Mouse (Mus musculus) cerebellum, adult (tissue): ENCODE results near the gene Aebp2.

Experiments used
- ATAC-seq: cut with Nextera tagmentation; 2 replicates; pipeline ENCODE4 v1.9.2; 2017; ENCODE audit warnings: mild to moderate bottlenecking, moderate library complexity, mixed read lengths; ENCODE audit not compliant: insufficient number of reproducible peaks, low FRiP score, low TSS enrichment

Aebp2 gene

GRCm38 (mm10) chr6:140605732-140606131, 16.7 kb upstream of the Aebp2 start:
- ATAC-seq, result no peak

DNA sequence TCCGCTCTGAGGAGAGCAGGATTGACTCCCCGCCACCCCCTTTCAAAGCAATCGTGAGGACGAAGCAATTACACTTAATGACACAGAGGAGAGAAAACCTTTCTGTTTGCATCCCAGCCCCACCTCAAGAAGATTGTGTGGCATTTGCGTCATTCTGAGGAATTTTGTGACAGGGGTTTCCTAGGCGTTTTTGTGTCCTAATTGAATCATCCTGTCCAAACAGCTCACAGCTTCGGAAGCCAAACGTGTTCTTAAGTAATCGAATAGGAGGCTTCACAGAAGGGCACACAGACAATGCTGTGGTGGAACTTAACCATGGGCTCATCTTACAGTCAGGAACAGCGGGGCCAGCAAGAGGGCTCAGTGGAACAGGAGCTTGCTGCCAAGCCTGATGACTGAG, 15.9 kb upstream of the Aebp2 start:
- no peak for ATAC-seq

GRCm38 (mm10) chr6:140608666-140609065, 13.8 kb upstream of the Aebp2 start:
- ATAC-seq, result no peak

DNA sequence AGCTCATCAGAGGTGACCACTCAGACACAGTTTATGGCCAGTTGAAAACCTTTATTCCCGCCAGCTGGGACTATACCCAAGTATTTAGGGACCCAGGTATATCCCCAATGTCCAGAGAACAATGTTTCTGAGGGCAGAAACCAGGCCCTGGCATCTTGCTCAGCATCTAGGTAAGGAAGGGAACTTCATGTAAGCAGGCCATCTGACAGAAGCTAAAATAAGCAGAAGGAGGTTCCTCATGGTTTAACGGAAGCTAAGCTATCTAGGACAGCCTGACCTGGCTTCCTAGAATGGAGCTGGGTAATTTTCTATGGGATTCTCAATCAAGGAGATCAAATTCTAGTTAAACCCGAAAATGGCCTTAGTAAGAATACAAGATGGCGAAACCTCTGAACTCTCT, 12.9 kb upstream of the Aebp2 start:
- no peak for ATAC-seq

DNA sequence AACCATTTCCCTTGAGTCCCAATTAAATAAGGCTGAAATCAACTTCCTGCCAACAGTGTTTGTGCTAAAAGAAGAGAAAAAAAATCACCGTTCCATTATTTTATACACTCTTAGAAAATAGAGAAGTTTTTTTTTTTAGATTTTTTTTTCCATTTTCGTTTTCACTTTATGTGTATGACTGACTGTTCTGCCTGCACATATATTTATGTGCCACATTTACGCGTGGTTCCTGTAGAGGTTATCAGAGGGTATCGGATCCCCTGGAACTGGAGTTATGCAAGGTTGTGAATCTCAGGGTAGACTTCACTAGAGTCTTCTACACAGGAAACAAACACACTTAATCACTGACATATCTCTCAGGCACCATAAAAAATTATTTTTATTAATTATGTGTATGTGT, 12.3 kb upstream of the Aebp2 start:
- ATAC-seq, result no peak

GRCm38 (mm10) chr6:140611282-140611681, 11.2 kb upstream of the Aebp2 start:
- ATAC-seq, result no peak

DNA sequence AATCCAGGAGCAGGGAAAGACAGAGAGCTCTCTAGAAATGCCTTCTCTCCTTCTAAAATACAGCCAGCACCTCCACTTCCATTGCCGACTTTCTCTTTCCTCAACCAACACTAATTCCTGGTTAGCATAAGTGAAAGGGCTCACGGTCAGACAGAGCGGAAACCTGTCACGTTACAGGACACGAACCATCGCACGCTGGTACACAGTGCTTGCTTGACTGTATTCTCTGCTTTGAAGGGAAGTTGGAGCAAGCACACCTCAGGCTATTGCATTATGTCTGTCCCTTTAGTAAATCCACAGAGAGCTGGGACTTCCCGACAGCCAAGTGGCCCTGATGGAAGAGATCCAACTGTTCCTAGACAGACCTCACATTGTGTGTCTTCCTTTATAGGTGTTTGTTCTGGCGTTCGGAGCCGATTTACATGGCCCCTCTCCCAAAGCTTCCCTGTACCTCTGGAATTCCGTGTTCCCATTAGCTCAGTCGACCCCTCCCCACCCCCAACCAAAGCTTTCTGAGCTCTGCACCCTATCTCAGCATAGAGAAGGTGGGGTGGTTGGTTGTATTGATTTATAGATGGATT, 10.5 kb upstream of the Aebp2 start:
- no peak for ATAC-seq

GRCm38 (mm10) chr6:140613822-140614221, 8.6 kb upstream of the Aebp2 start:
- ATAC-seq, result no peak

DNA sequence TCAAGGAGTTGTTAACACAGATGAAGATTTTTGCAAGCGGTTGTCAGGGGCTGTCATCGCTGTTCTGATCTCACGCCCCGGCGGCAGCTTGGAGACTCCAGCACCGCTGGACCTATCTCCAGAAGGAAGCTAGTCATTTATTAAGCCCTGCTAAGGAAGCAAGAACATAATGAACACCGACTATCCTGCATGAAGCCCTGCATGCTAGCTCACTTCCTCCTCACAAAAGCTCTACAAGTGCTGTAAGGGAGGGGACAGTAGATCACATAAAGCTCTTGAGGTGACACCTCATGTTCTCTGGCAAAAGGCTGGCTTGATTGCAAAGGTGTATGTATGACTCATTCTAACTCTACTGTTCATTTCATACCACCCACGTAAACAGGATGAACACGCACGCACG, 7.8 kb upstream of the Aebp2 start:
- ATAC-seq, result no peak

- ATAC-seq, result no peak
These were observed 1.7 kb upstream of the Aebp2 start for GRCm38 (mm10) chr6:140620531-140621349.

DNA sequence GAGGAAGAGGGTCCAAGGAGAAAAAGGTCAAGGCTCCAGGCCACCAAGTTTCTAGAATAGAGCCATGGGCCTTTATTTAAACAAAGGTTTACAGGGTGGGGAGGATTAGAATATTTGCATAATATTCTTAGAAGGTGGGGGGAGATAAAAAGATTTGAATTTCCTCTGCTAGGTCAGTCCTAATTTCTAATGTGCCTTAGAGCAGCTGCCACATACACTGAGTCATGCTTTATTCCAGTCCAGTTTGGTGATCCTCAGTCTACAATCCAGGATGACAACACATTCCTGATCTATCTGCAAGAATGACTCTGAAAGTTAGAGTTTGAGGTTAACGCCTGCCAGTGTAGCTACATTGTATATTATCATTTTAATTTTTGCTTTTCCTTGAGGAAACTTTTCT, 841 bp upstream of the Aebp2 start:
- ATAC-seq, result no peak

DNA sequence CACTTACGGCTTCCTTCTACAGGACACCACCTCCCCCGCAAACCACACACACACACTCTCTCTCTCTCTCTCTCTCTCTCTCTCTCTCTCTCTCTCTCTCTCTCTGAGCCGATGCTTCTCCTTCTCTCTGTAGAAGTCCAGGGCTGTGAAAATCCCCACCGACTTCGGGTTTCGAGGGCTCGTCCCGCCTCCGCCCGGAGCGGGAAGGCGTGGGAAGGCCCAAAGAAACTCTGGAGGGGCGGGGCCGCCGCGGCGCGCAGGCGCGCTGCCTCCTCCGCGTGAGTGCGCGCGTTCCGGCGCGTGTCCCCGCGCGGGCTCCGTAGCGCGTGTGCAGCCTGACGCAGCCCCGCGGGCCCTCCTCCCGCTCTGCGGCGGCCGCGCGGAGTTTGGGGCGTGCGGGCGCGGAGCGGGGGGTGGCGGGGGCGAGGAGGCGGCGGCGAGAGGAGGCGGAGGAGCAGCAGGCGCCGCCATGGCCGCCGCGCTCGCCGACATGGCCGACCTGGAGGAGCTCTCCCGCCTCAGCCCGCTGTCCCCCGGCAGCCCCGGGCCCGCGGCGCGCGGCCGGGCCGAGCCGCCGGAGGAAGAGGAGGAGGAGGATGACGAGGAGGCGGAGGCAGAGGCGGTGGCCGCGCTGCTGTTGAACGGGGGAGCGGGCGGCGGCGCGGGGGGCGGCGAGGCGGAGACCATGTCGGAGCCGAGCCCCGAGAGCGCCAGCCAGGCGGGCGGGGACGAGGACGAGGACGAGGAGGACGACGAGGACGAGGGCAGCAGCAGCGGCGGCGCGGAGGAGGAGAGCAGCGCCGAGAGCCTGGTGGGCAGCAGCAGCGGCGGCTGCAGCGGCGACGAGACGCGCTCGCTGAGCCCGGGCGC, 998 bp downstream of the Aebp2 start:
- peak; percentile 78 for ATAC-seq

DNA sequence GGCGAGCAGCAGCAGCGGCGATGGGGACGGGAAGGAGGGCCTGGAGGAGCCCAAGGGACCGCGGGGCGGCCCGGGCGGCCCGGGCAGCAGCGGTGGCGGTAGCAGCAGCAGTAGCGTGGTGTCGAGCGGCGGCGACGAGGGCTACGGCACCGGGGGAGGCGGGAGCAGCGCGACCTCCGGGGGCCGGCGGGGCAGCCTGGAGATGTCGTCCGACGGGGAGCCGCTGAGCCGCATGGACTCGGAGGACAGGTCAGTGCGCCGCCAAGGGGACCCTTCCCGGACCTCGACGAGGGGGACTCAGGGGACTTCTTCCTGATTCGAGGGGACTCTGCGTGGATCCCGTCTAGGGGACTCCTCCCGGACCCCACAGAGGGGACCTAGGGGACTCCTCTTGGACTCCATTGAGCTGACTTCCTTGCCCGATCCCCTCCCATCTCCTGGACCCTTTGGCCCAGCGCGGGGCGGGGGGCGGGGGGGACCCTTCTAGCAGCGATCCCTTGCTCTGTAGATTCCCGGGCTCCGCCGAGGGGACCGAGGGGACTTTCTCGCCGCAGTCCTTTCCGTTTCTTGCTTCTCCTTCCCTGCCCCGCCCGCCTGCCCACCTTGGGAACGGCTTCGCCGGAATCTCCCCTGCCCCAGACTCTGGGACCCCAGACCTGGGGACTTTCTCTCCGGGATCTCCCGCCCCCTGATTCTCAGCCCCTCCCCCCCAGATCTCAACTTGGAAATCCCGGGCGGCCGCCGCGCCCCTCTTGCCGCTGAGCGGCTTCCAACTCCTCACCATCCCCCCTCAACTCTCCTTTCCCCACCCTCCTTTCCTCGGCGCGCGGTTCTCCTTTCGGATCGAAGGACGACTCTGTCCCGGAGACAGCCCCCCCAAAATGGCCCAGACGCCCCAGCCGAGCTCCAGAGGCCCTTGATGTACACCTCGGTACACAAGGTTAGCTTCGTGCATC, 1.9 kb downstream of the Aebp2 start:
- ATAC-seq, result no peak; the same call in none of the 2 replicates

GRCm38 (mm10) chr6:140629176-140629859, 6.9 kb downstream of the Aebp2 start:
- no peak for ATAC-seq

GRCm38 (mm10) chr6:140630306-140630705, 7.8 kb downstream of the Aebp2 start:
- ATAC-seq, result no peak

GRCm38 (mm10) chr6:140633616-140634015, 11.2 kb downstream of the Aebp2 start:
- peak; percentile 31; the same call in 1 of the 2 replicates for ATAC-seq

DNA sequence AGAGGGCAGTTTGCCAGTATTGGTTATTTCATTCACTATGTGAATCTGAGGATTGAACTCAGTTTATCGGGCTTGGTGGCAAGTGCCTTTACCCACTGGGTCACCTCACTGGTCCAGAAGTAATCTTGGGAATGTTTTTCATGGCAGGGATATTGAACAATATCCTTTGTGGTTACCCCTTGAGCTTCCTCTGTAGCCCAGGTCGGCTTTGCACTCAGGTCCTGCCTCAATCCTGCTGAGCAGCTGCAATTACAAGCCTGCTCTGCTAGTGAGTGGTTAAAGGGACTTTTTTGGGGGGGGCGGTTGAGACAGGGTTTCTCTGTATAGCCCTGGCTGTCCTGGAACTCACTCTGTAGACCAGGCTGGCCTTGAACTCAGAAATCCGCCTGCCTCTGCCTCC, 13.8 kb downstream of the Aebp2 start:
- no peak for ATAC-seq

DNA sequence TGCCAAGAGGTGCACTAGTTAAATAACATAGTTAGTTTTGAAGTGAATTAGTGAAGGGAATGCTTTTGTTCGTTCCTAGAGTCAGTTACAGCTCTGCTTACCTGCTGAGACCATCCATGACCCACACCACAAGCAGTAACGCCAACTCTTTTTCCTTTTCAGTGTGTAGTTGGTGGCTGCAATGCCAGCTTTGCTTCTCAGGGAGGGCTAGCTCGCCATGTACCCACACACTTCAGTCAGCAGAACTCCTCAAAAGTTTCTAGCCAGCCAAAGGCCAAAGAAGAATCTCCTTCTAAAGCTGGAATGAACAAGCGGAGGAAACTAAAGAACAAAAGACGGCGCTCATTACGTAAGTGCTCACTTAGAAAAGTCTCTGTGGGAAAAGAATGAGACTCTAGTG, 19.5 kb downstream of the Aebp2 start:
- ATAC-seq, result no peak

DNA sequence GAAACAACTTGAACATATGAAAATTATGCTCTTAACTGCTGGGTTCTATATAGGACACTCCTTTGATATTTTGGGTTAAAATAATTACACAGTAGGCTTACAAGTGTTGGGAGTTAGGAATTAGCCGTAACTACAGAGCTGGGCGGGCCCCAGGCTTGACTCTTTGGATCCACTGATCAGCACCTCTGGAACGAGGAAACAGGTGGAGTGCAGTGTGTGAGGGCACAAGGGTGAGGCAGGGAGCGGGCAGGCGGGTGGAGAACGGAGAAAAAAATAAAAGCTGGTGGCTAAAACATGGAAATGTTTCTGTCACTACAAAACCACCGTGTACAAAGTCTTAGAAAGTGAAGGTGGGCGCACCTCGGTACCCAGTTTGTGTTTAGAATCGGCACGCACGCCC, 20.2 kb downstream of the Aebp2 start:
- no peak for ATAC-seq
